Mouse (Mus musculus): Measurements from ENCODE around the gene Tmem11.

Gene Tmem11

GRCm38 (mm10) chr11:60878675-60879294 is at the start of gene Tmem11:
Tmem11 (minus strand) TSS chr11:60879272.
- peak; percentile 83 to 90 for DNase-seq (ENCODE audit: low spot score in 2 of 2)

GRCm38 (mm10) chr11:60927264-60927663 is 48.2 kb upstream of the Tmem11 start:
- DNase-seq (ENCODE audit: low spot score in 2 of 2) = peak; percentile 78 to 91

GRCm38 (mm10) chr11:60924981-60925380 is 45.9 kb upstream of the Tmem11 start:
- DNase-seq (ENCODE audit: low spot score in 2 of 2) = no peak

- peak; percentile 61 to 67 for DNase-seq (ENCODE audit: low spot score in 2 of 2)
Observed at GRCm38 (mm10) chr11:60924498-60924897, 45.4 kb upstream of the Tmem11 start.

- DNase-seq (ENCODE audit: low spot score in 2 of 2) = no peak
Observed at GRCm38 (mm10) chr11:60922964-60923363, 43.9 kb upstream of the Tmem11 start.

- peak in 1 of 2 experiments; percentile 33 for DNase-seq (ENCODE audit: low spot score in 2 of 2)
Observed at GRCm38 (mm10) chr11:60922195-60922594, 43.1 kb upstream of the Tmem11 start.

- no peak for DNase-seq (ENCODE audit: low spot score in 2 of 2)
Observed at GRCm38 (mm10) chr11:60920021-60920420, 40.9 kb upstream of the Tmem11 start.

GRCm38 (mm10) chr11:60915201-60915600 is 36.1 kb upstream of the Tmem11 start:
- DNase-seq (ENCODE audit: low spot score in 2 of 2) = no peak

GRCm38 (mm10) chr11:60914491-60914890 is 35.4 kb upstream of the Tmem11 start, which contains the start of gene Natd1:
Natd1 (minus strand) TSS chr11:60914750.
- DNase-seq (ENCODE audit: low spot score in 2 of 2) = no peak

GRCm38 (mm10) chr11:60913301-60914196 is 34.5 kb upstream of the Tmem11 start:
- DNase-seq (ENCODE audit: low spot score in 2 of 2) = peak; percentile 86 to 90

GRCm38 (mm10) chr11:60912525-60912973 is 33.5 kb upstream of the Tmem11 start:
- DNase-seq (ENCODE audit: low spot score in 2 of 2) = no peak

- DNase-seq (ENCODE audit: low spot score in 2 of 2) = no peak
Observed at GRCm38 (mm10) chr11:60909626-60910025, 30.6 kb upstream of the Tmem11 start.

- no peak for DNase-seq (ENCODE audit: low spot score in 2 of 2)
Observed at GRCm38 (mm10) chr11:60908073-60908472, 29.0 kb upstream of the Tmem11 start.

GRCm38 (mm10) chr11:60906449-60906848 is 27.4 kb upstream of the Tmem11 start:
- no peak for DNase-seq (ENCODE audit: low spot score in 2 of 2)

- DNase-seq (ENCODE audit: low spot score in 2 of 2) = no peak
Observed at GRCm38 (mm10) chr11:60905407-60906120, 26.5 kb upstream of the Tmem11 start.

GRCm38 (mm10) chr11:60903661-60904061 is 24.6 kb upstream of the Tmem11 start:
- no peak for DNase-seq (ENCODE audit: low spot score in 2 of 2)

GRCm38 (mm10) chr11:60902486-60902885 is 23.4 kb upstream of the Tmem11 start:
- no peak for DNase-seq (ENCODE audit: low spot score in 2 of 2)

GRCm38 (mm10) chr11:60902001-60902400 is 22.9 kb upstream of the Tmem11 start:
- DNase-seq (ENCODE audit: low spot score in 2 of 2) = no peak

GRCm38 (mm10) chr11:60895915-60896314 is 16.8 kb upstream of the Tmem11 start:
- no peak for DNase-seq (ENCODE audit: low spot score in 2 of 2)

- DNase-seq (ENCODE audit: low spot score in 2 of 2) = no peak
Observed at GRCm38 (mm10) chr11:60890744-60891143, 11.7 kb upstream of the Tmem11 start.

GRCm38 (mm10) chr11:60890286-60890685 is 11.2 kb upstream of the Tmem11 start:
- no peak for DNase-seq (ENCODE audit: low spot score in 2 of 2)

- DNase-seq (ENCODE audit: low spot score in 2 of 2) = no peak
Observed at GRCm38 (mm10) chr11:60889861-60890260, 10.8 kb upstream of the Tmem11 start.

Data from spleen, postnatal 14 days (tissue).